8 mouse cellular contexts compared by ENCODE assay signal in genomic region chr9:13300041-13300441, GRCm38 (mm10). TPM values are rescaled to one million over a fixed set of nuclear protein-coding genes. Genes with fewer than 3 reads are reported as not detected.
DNase-seq lines count a peak whose midpoint lies in the region; ATAC-seq and TF ChIP-seq lines count a peak whose summit lies in the region.

No protein-coding gene starts in this region.

- peak overlapping the region; percentile 65 for H3K27ac ChIP-seq in embryonic fibroblast, embryonic 13.5 days (ENCODE audit: insufficient read depth, low read length)
- H3K27ac ChIP-seq in hindbrain, embryonic 15.5 days (replicated peaks) = peak overlapping the region; percentile 54
- no peak overlapping the region for H3K27ac ChIP-seq in midbrain, postnatal 0 days (ENCODE audit: low read depth, low read length)

- no peak for TF ChIP-seq POLR2A in embryonic fibroblast, embryonic 13.5 days (IDR thresholded peaks at IDR 0.05; ENCODE audit: low read depth, low read length)

- no peaks in the 10 kb centered on the region for H3K9me3 ChIP-seq in hindbrain, embryonic 15.5 days
- H3K9me3 ChIP-seq in midbrain, postnatal 0 days (ENCODE audit: low read length) = no peaks in the 10 kb centered on the region

- ATAC-seq in hindbrain, embryonic 15.5 days (ENCODE audit: low FRiP score, low read depth) = no peak
- no peak for ATAC-seq in midbrain, postnatal 0 days (ENCODE audit: low FRiP score)

- H3K4me1 ChIP-seq in embryonic fibroblast, embryonic 13.5 days (ENCODE audit: control insufficient read depth, insufficient read depth, low read length) = peaks cover 16% of the 10 kb centered on the region
- peaks cover 81% of the 10 kb centered on the region for H3K4me1 ChIP-seq in hindbrain, embryonic 15.5 days (replicated peaks)
- peaks cover 24% of the 10 kb centered on the region; the same call in 1 of the 2 replicates for H3K4me1 ChIP-seq in midbrain, postnatal 0 days (ENCODE audit: insufficient read depth, low read length)

- H3K36me3 ChIP-seq in hindbrain, embryonic 15.5 days = no peaks in the 10 kb centered on the region
- H3K36me3 ChIP-seq in midbrain, postnatal 0 days (ENCODE audit: insufficient read depth, low read length) = no peaks in the 10 kb centered on the region

- WGBS in hindbrain, embryonic 15.5 days = 33% methylated on average over 3 of the region's 3 CpGs
- 41% methylated on average over 3 of the region's 3 CpGs for WGBS in midbrain, postnatal 0 days

- peak overlapping the region; percentile 99 for H3K4me2 ChIP-seq in hindbrain, embryonic 15.5 days
- peak overlapping the region; percentile 98 for H3K4me2 ChIP-seq in midbrain, postnatal 0 days (ENCODE audit: low read depth, low read length, poor library complexity, severe bottlenecking)

- intact Hi-C loops in gastrocnemius, postnatal 14 days (cut with DNase I; ENCODE audit: low total_unique reads) = no loop called here

- no peaks in the 10 kb centered on the region for H3K27me3 ChIP-seq in hindbrain, embryonic 15.5 days
- no peaks in the 10 kb centered on the region for H3K27me3 ChIP-seq in midbrain, postnatal 0 days (ENCODE audit: insufficient read depth, low read length)

- peak overlapping the region; percentile 22 for H3K4me3 ChIP-seq in embryonic fibroblast, embryonic 13.5 days (ENCODE audit: insufficient read depth, low read length)
- peak overlapping the region; percentile 62 for H3K4me3 ChIP-seq in hindbrain, embryonic 15.5 days
- H3K4me3 ChIP-seq in midbrain, postnatal 0 days (ENCODE audit: low read depth, low read length) = peak overlapping the region; percentile 14

- peak overlapping the region; percentile 14 for H3K9ac ChIP-seq in hindbrain, embryonic 15.5 days
- peak overlapping the region; percentile 33; the same call in 1 of the 2 replicates for H3K9ac ChIP-seq in midbrain, postnatal 0 days (replicated peaks; ENCODE audit: low read length, poor library complexity, severe bottlenecking)

- TF ChIP-seq CTCF in embryonic fibroblast, embryonic 13.5 days (IDR thresholded peaks at IDR 0.05; ENCODE audit: borderline replicate concordance, insufficient read depth, low read length) = no peak
- no peak for TF ChIP-seq CTCF in midbrain, postnatal 0 days (IDR thresholded peaks at IDR 0.05)

- peak; percentile 10 for DNase-seq in gastrocnemius, postnatal 14 days
- DNase-seq in gastrocnemius, postnatal 4 days (ENCODE audit: low spot score in 2 of 2) = no peak
- DNase-seq in CD4-positive, CD25-positive, alpha-beta regulatory T cell, adult 2 months (ENCODE audit: low read depth, low spot score) = peak; percentile 52
- DNase-seq in midbrain, postnatal 0 days (ENCODE audit: low spot score) = peak; percentile 46
- DNase-seq in thymus, postnatal 10 days (ENCODE audit: low spot score in 2 of 2) = no peak
- DNase-seq in frontal cortex, postnatal 10 days (ENCODE audit: low spot score in 2 of 2) = no peak

RNA-seq across cellular contexts. Expression of gene Maml2, which starts 2.3 kb away (rescaled TPM):
- 1 to 10 TPM; 3.9 to 4.9 TPM for total RNA-seq in gastrocnemius, postnatal 14 days (2021)
- 1 to 10 TPM; 8.2 to 8.7 TPM for total RNA-seq in gastrocnemius, postnatal 4 days (2021)
- 23.1 and 27.9 TPM in 2 replicates for polyA plus RNA-seq in embryonic fibroblast, embryonic 13.5 days (2011; ENCODE audit: insufficient read length, low read depth, missing spikeins)
- 11.2 and 12.3 TPM in 2 replicates for polyA plus RNA-seq in hindbrain, embryonic 15.5 days (2015; fragmentation: Nextera tagmentation; extraction: Ambion mirVana)
- total RNA-seq in midbrain, postnatal 0 days (2014; rRNA removed) = 9.2 and 11.0 TPM in 2 replicates
- 9.1 TPM in 2 replicates for polyA plus RNA-seq in midbrain, postnatal 0 days (2015; fragmentation: Nextera tagmentation; extraction: Ambion mirVana)

RNA-seq across cellular contexts. Expression of gene Ccdc82, which starts 53.3 kb away (rescaled TPM):
- 1 to 10 TPM; 3.4 to 4.3 TPM for total RNA-seq in gastrocnemius, postnatal 14 days (2021)
- 10 to 100 TPM; 10.8 to 12.8 TPM for total RNA-seq in gastrocnemius, postnatal 4 days (2021)
- 17.9 and 21.4 TPM in 2 replicates for polyA plus RNA-seq in embryonic fibroblast, embryonic 13.5 days (2011; ENCODE audit: insufficient read length, low read depth, missing spikeins)
- polyA plus RNA-seq in hindbrain, embryonic 15.5 days (2015; fragmentation: Nextera tagmentation; extraction: Ambion mirVana) = 13.1 and 13.6 TPM in 2 replicates
- 20.2 and 25.1 TPM in 2 replicates for total RNA-seq in midbrain, postnatal 0 days (2014; rRNA removed)
- 9.6 and 11.8 TPM in 2 replicates for polyA plus RNA-seq in midbrain, postnatal 0 days (2015; fragmentation: Nextera tagmentation; extraction: Ambion mirVana)

RNA-seq across cellular contexts. Expression of gene Jrkl, which starts 54.4 kb away (rescaled TPM):
- 1 to 10 TPM; 3.2 TPM for total RNA-seq in gastrocnemius, postnatal 14 days (2021)
- 1 to 10 TPM; 6.9 to 7.2 TPM for total RNA-seq in gastrocnemius, postnatal 4 days (2021)
- polyA plus RNA-seq in embryonic fibroblast, embryonic 13.5 days (2011; ENCODE audit: insufficient read length, low read depth, missing spikeins) = 11.1 and 13.2 TPM in 2 replicates
- 10.4 TPM in 2 replicates for polyA plus RNA-seq in hindbrain, embryonic 15.5 days (2015; fragmentation: Nextera tagmentation; extraction: Ambion mirVana)
- total RNA-seq in midbrain, postnatal 0 days (2014; rRNA removed) = 4.3 and 4.7 TPM in 2 replicates
- polyA plus RNA-seq in midbrain, postnatal 0 days (2015; fragmentation: Nextera tagmentation; extraction: Ambion mirVana) = 4.2 and 4.3 TPM in 2 replicates

Comparison
In these comparisons a context has a peak if more than half of its experiments do, and no peak if none do; other contexts are left out.
1. DNase-seq: peak in gastrocnemius, postnatal 14 days (single experiment), CD4-positive, CD25-positive, alpha-beta regulatory T cell, adult 2 months (single experiment) and midbrain, postnatal 0 days (single experiment); none in gastrocnemius, postnatal 4 days (0 of 2), thymus, postnatal 10 days (0 of 2) and frontal cortex, postnatal 10 days (0 of 2).
2. Peak in every context shown above with its lines, with median percentiles within 50 percentile points of each other: H3K4me3 ChIP-seq.